Mouse (Mus musculus) hindbrain, embryonic 13.5 days (tissue): ENCODE measurements at regions not wholly inside any gene's neighbourhood (a gene's known extent, or its start where the extent isn't known, plus 50 kb on each side); places are given as distances from the start of the nearest gene placed in this dataset.

Experiments
- ATAC-seq: fragments of 200-750 bp; cut with Nextera tagmentation; 2 replicates; pipeline ENCODE4 v1.8.0; 2017; ENCODE audit warnings: moderate TSS enrichment; ENCODE audit not compliant: low FRiP score
- H3K27ac ChIP-seq: fragments of 300-500 bp; sonication (generic); 2 replicates; pipeline ENCODE4 v1.5.1; 2015; ENCODE audit warnings: inconsistent platforms, mild to moderate bottlenecking, moderate library complexity
- H3K27me3 ChIP-seq: fragments of 300-500 bp; sonication (generic); 2 replicates; pipeline ENCODE4 v1.6.1; 2015; ENCODE audit warnings: mild to moderate bottlenecking, inconsistent platforms
- H3K36me3 ChIP-seq: fragments of 300-500 bp; sonication (generic); 2 replicates; pipeline ENCODE4 v1.6.1; 2015; ENCODE audit warnings: mild to moderate bottlenecking, inconsistent platforms
- H3K4me1 ChIP-seq: fragments of 300-500 bp; sonication (generic); replicated peaks from 2 replicates; pipeline ENCODE4 v1.6.1; 2015; ENCODE audit warnings: inconsistent platforms
- H3K4me2 ChIP-seq: fragments of 300-500 bp; sonication (generic); 2 replicates; pipeline ENCODE4 v1.6.1; 2015; ENCODE audit warnings: inconsistent platforms, mild to moderate bottlenecking, moderate library complexity
- H3K4me3 ChIP-seq: fragments of 300-500 bp; sonication (generic); 2 replicates; pipeline ENCODE4 v1.5.1; 2015; ENCODE audit warnings: mild to moderate bottlenecking, inconsistent platforms
- H3K9ac ChIP-seq: fragments of 300-500 bp; sonication (generic); 2 replicates; pipeline ENCODE4 v1.6.1; 2015; ENCODE audit warnings: mild to moderate bottlenecking, inconsistent platforms
- H3K9me3 ChIP-seq: fragments of 300-500 bp; sonication (generic); 2 replicates; pipeline ENCODE4 v1.6.1; 2016; ENCODE audit warnings: inconsistent platforms
- WGBS: fragments of 180-500 bp; shearing (Covaris S2); methylation state at CpG from one replicate; pipeline ENCODE4 v1.1.7; 2015; 5-methylcytosine and 5-hydroxymethylcytosine counted together

DNA sequence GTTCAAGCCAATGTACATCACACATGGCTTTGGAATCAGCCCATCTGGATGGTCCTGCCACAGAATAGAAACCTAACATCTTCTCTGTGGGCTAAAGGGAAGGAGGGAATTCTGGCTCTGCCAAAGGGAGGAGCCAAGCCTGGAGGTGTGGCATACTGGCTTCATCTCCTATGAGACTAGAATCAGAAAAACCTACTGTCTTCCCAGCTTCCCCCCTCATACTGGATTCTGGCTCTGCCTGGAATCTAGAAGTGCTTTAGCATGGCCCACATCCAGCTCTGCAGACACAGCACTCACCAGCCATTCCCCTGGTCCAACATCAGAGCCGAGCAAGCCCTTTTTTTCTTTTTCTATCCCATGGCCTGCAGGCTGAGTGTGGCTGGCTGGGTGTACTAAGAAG lies 206.9 kb downstream of the Sox9 start:
- H3K4me3 ChIP-seq, result no peak overlapping the region
- WGBS, result 63% methylated on average over 1 of the region's 1 CpGs
- H3K4me1 ChIP-seq, result peaks cover 52% of the 10 kb centered on the region
- no peak overlapping the region for H3K27ac ChIP-seq
- H3K36me3 ChIP-seq, result no peaks in the 10 kb centered on the region
- H3K9me3 ChIP-seq, result no peaks in the 10 kb centered on the region
- H3K27me3 ChIP-seq, result no peaks in the 10 kb centered on the region
- no peak overlapping the region for H3K4me2 ChIP-seq
- ATAC-seq, result no peak
- no peak overlapping the region for H3K9ac ChIP-seq

- Histone ChIP-seq H3K9me3 (no peaks in the 10 kb centered on the region), H3K27ac (no peak overlapping the region), H3K4me1 (peaks cover 52% of the 10 kb centered on the region), H3K4me3 (no peak overlapping the region), H3K4me2 (no peak overlapping the region), H3K27me3 (no peaks in the 10 kb centered on the region), H3K36me3 (no peaks in the 10 kb centered on the region), H3K9ac (no peak overlapping the region)
- 31% methylated on average over 12 of the region's 13 CpGs for WGBS
- ATAC-seq, result 0 out of 2 replicates have a peak, but pooled peaks have one; percentile 23
These were observed 208.0 kb downstream of the Sox9 start for GRCm38 (mm10) chr11:112989981-112990512.

DNA sequence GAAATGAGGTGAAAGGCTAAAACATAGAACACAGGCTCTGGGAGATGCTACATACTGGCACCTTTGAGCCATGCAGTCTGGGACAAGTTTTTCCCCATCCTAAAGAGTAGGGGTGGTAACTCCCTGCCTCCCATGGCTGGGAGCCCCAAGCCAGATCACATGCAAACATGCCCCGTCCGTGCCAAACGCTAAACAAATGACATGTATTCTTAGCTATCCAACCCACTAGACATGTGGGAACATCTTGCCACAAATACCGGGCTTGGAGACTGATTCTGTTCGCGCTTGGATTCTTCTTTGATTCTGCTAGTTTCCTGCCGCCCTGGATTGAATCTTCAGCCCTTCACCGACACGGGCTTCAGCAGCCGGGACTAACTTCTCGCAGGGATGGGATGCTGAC lies 208.7 kb downstream of the Sox9 start:
- no peak overlapping the region for H3K4me3 ChIP-seq
- no peak overlapping the region for H3K4me2 ChIP-seq

DNA sequence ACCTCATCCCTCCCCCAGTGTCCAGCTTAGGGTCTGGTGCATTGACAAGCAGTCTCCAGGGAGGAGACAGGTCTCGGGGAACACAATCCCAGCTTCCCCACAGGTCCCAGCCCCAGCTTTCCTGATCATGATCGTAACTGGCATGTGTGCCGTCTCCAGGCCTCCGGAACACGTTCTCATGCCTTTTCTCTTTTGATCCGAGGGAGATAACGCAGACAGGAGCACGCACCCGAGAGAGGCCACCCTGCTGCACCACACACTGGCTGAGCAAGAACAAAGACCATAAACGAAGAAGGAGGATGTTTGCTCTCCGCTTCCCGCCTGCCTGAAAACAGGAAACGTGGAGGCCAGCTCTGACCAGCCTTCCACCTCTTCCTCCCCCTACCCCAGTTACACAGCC lies 209.8 kb downstream of the Sox9 start:
- Histone ChIP-seq H3K9me3 (no peaks in the 10 kb centered on the region), H3K4me3 (no peak overlapping the region), H3K9ac (peak overlapping the region; percentile 39; the same call in 1 of the 2 replicates), H3K27ac (no peak overlapping the region), H3K4me2 (no peak overlapping the region), H3K4me1 (peaks cover 52% of the 10 kb centered on the region), H3K36me3 (no peaks in the 10 kb centered on the region), H3K27me3 (no peaks in the 10 kb centered on the region)
- 0 out of 2 replicates have a peak, but pooled peaks have one; percentile 16 for ATAC-seq
- WGBS, result 19% methylated on average over 13 of the region's 13 CpGs

More for the DNA sequence above, 208.7 kb downstream of the Sox9 start:
- peaks cover 52% of the 10 kb centered on the region for H3K4me1 ChIP-seq
- no peaks in the 10 kb centered on the region for H3K36me3 ChIP-seq
- H3K27ac ChIP-seq, result no peak overlapping the region
- H3K27me3 ChIP-seq, result no peaks in the 10 kb centered on the region
- WGBS, result 72% methylated on average over 11 of the region's 11 CpGs
- ATAC-seq, result no peak
- H3K9me3 ChIP-seq, result no peaks in the 10 kb centered on the region
- H3K9ac ChIP-seq, result no peak overlapping the region

GRCm38 (mm10) chr11:112998777-112999583 lies 217.0 kb downstream of the Sox9 start:
- Histone ChIP-seq H3K27ac (no peak overlapping the region), H3K9ac (no peak overlapping the region), H3K36me3 (no peaks in the 10 kb centered on the region), H3K4me1 (0 out of 2 replicates have a peak, but pooled peaks cover 4% of the 10 kb centered on the region), H3K9me3 (no peaks in the 10 kb centered on the region), H3K4me2 (no peak overlapping the region), H3K4me3 (no peak overlapping the region), H3K27me3 (no peaks in the 10 kb centered on the region)
- no peak for ATAC-seq
- WGBS, result 47% methylated on average over 5 of the region's 5 CpGs

GRCm38 (mm10) chr11:113001071-113001470 lies 219.0 kb downstream of the Sox9 start:
- no peak overlapping the region for H3K4me3 ChIP-seq
- no peaks in the 10 kb centered on the region for H3K9me3 ChIP-seq
- no peak overlapping the region for H3K4me2 ChIP-seq
- no peak overlapping the region for H3K27ac ChIP-seq
- no peak for ATAC-seq
- H3K4me1 ChIP-seq, result 0 out of 2 replicates have a peak, but pooled peaks cover 4% of the 10 kb centered on the region
- no peaks in the 10 kb centered on the region for H3K27me3 ChIP-seq
- 70% methylated on average over 6 of the region's 6 CpGs for WGBS
- no peak overlapping the region for H3K9ac ChIP-seq
- H3K36me3 ChIP-seq, result no peaks in the 10 kb centered on the region

GRCm38 (mm10) chr11:113005895-113006294 lies 223.9 kb downstream of the Sox9 start:
- Histone ChIP-seq H3K4me1 (0 out of 2 replicates have a peak, but pooled peaks cover 4% of the 10 kb centered on the region), H3K9ac (no peak overlapping the region), H3K36me3 (no peaks in the 10 kb centered on the region), H3K4me3 (no peak overlapping the region), H3K27ac (no peak overlapping the region), H3K27me3 (no peaks in the 10 kb centered on the region), H3K9me3 (no peaks in the 10 kb centered on the region), H3K4me2 (no peak overlapping the region)
- WGBS, result 87% methylated on average over 9 of the region's 9 CpGs
- no peak for ATAC-seq

- H3K9ac ChIP-seq, result no peak overlapping the region
- no peaks in the 10 kb centered on the region for H3K4me1 ChIP-seq
- no peaks in the 10 kb centered on the region for H3K36me3 ChIP-seq
- no peaks in the 10 kb centered on the region for H3K27me3 ChIP-seq
- 76% methylated on average over 4 of the region's 4 CpGs for WGBS
- H3K4me3 ChIP-seq, result no peak overlapping the region
- H3K9me3 ChIP-seq, result no peaks in the 10 kb centered on the region
- H3K27ac ChIP-seq, result no peak overlapping the region
- H3K4me2 ChIP-seq, result no peak overlapping the region
- no peak for ATAC-seq
These were observed 226.5 kb downstream of the Sox9 start for GRCm38 (mm10) chr11:113008521-113008920.

GRCm38 (mm10) chr11:113009376-113009775 lies 227.4 kb downstream of the Sox9 start:
- Histone ChIP-seq H3K36me3 (no peaks in the 10 kb centered on the region), H3K4me2 (no peak overlapping the region), H3K27me3 (no peaks in the 10 kb centered on the region), H3K9me3 (no peaks in the 10 kb centered on the region), H3K4me1 (peaks cover 8% of the 10 kb centered on the region), H3K4me3 (no peak overlapping the region), H3K9ac (no peak overlapping the region), H3K27ac (no peak overlapping the region)
- no peak for ATAC-seq
- 94% methylated on average over 6 of the region's 6 CpGs for WGBS

DNA sequence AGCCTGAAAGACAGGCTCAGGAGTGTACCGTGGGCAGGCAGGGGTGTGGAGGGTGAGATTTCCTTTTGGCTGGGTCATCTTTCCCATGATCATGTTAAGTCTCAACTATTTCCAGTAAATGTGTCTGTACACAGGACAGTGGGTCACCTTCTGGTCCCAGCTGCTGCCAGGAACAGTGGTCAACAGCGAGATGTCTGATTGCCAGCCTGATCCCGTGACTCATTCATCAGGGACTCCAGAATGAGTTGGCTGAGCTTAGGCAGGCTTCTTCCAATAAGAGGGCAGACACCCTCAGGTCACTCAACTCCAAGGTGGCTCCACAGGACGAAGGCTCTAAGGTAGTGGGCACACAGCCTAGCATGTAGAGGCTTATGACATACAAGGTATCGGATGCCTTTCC lies 228.9 kb downstream of the Sox9 start:
- no peaks in the 10 kb centered on the region for H3K36me3 ChIP-seq
- no peaks in the 10 kb centered on the region for H3K27me3 ChIP-seq
- no peak for ATAC-seq
- WGBS, result 89% methylated on average over 5 of the region's 5 CpGs
- no peak overlapping the region for H3K4me3 ChIP-seq
- no peaks in the 10 kb centered on the region for H3K9me3 ChIP-seq
- H3K4me1 ChIP-seq, result peaks cover 23% of the 10 kb centered on the region
- no peak overlapping the region for H3K27ac ChIP-seq
- no peak overlapping the region for H3K9ac ChIP-seq
- no peak overlapping the region for H3K4me2 ChIP-seq

DNA sequence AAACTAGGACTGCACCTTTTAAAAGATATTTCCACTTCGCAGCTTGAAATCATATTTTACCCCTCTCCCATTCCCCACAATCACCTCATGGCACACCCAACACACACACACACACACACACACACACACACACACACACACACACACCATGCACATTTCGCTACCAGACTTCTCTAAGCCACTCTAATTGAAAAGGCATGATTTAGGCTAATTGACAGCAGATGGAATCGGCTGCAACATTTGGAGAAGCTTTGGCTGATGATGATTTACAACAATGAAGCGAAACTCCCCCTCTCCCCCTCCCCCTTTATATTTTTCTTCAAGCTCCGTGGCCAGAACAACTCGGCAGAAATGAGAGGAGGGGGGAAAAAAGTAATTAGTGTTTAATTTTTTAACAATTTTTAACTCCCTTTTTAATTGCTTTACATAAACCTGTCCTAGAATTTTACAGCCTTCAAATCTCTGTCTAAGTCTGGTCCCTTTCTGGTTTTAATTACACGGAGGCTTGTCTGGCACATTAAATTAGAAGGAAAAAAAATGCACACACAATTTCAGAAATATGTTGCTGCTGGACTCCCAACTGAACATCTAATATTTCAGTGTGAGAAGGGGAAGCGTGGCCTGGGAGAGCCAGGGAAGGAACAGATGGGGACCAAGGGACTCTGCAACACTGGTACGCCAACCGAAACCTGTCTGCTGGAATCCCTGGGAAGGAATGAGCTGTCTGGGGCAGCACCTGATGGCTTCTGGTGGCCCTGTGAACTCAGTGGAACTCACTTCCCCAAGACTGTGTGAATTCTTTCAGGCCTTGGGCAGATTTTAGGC lies 232.4 kb downstream of the Sox9 start:
- no peaks in the 10 kb centered on the region for H3K9me3 ChIP-seq
- H3K27me3 ChIP-seq, result no peaks in the 10 kb centered on the region
- no peak overlapping the region for H3K9ac ChIP-seq
- 30% methylated on average over 10 of the region's 10 CpGs for WGBS
- peaks cover 47% of the 10 kb centered on the region for H3K4me1 ChIP-seq
- H3K36me3 ChIP-seq, result no peaks in the 10 kb centered on the region
- H3K27ac ChIP-seq, result peak overlapping the region; percentile 58; the same call in 1 of the 2 replicates
- H3K4me3 ChIP-seq, result no peak overlapping the region
- 0 out of 2 replicates have a peak overlapping the region, but pooled peaks have one; percentile 10 for H3K4me2 ChIP-seq
- ATAC-seq, result no peak

DNA sequence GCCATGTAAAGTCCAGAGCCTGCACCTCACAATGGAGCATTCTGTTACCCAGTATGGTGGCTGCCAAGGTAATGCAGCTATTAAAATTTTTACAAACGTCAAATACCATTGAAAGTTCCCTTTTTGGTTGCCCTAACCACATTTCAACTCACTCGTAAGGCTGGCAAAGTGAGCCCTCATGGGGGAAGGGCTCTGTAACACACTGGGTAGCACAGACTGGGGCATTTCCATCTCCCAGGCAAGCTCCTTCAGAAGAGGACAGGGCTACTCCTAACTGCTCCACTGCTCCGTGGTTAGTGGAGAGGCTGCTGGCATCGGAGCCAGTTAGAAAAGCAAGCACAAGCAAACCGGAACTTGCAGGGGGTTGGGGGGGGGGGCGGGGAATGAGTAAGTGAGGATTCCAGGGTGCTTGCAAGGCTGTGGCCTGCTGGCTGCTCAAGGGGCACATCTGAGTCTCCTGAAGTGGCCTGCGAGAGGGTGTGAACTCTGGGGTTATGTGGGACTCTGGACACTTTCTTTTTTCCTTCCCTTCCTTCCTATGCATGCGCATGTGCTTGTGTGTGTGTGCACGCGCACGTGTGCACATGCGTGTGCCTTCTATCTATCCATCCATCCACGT lies 233.8 kb downstream of the Sox9 start:
- peak overlapping the region; percentile 40; the same call in 1 of the 2 replicates for H3K27ac ChIP-seq
- peaks cover 47% of the 10 kb centered on the region for H3K4me1 ChIP-seq
- no peak overlapping the region for H3K4me2 ChIP-seq
- H3K9me3 ChIP-seq, result no peaks in the 10 kb centered on the region
- H3K36me3 ChIP-seq, result no peaks in the 10 kb centered on the region
- no peak overlapping the region for H3K9ac ChIP-seq
- H3K27me3 ChIP-seq, result no peaks in the 10 kb centered on the region
- WGBS, result 61% methylated on average over 13 of the region's 13 CpGs
- H3K4me3 ChIP-seq, result no peak overlapping the region
- ATAC-seq, result no peak
